Mouse (Mus musculus) heart, adult 2 months (tissue): ENCODE measurements around the gene Gnb5. TPM values are rescaled to one million over a fixed set of nuclear protein-coding genes. Genes with fewer than 3 reads are reported as not detected.

ENCODE experiments used
- DNase-seq, 2 experiments: peaks; one replicate each; pipeline ENCODE4 v3.0.0; 2021
- H3K27ac ChIP-seq: fragments of 200-600 bp; 2 replicates; pipeline ENCODE4 v1.8.1; 2022
- H3K27me3 ChIP-seq: fragments of 200-500 bp; 2 replicates; pipeline ENCODE4 v1.6.1; 2012; ENCODE audit warnings: mild to moderate bottlenecking, low read length, inconsistent platforms, mixed read lengths; ENCODE audit not compliant: control insufficient read depth, insufficient read depth
- H3K36me3 ChIP-seq: fragments of 200-500 bp; 2 replicates; pipeline ENCODE4 v1.6.1; 2012; ENCODE audit warnings: low read length, inconsistent platforms; ENCODE audit not compliant: control insufficient read depth, insufficient read depth
- H3K4me1 ChIP-seq: fragments of 200-500 bp; 2 replicates; pipeline ENCODE4 v1.6.1; 2011; ENCODE audit warnings: low read length; ENCODE audit not compliant: control insufficient read depth, insufficient read depth
- H3K4me3 ChIP-seq: fragments of 200-600 bp; 2 replicates; pipeline ENCODE4 v1.8.1; 2022
- H3K79me2 ChIP-seq: fragments of 200-500 bp; replicated peaks from 2 replicates; pipeline ENCODE4 v1.6.1; 2012; ENCODE audit warnings: mild to moderate bottlenecking, inconsistent platforms, low read length, moderate library complexity, mixed read lengths; ENCODE audit not compliant: control insufficient read depth, insufficient read depth
- H3K9ac ChIP-seq: fragments of 200-500 bp; 2 replicates; pipeline ENCODE4 v1.6.1; 2012; ENCODE audit warnings: low read depth, mild to moderate bottlenecking, control low read depth, inconsistent platforms, low read length, mixed read lengths
- CTCF ChIP-seq: fragments of 200-600 bp; IDR thresholded peaks from 2 replicates; pipeline ENCODE4 v1.8.1; 2022; ENCODE audit warnings: antibody characterized with exemption, mild to moderate bottlenecking, moderate library complexity
- EP300 ChIP-seq: fragments of 200-500 bp; IDR thresholded peaks from 2 replicates; pipeline ENCODE4 v1.6.1; 2011; ENCODE audit warnings: low read depth, low read length, control low read depth; ENCODE audit not compliant: insufficient read depth
- POLR2A ChIP-seq: fragments of 200-500 bp; IDR thresholded peaks from 2 replicates; pipeline ENCODE4 v1.6.1; 2011; ENCODE audit warnings: mild to moderate bottlenecking, low read depth, low read length, control low read depth; ENCODE audit not compliant: insufficient read depth
- WGBS: fragments of 180-500 bp; shearing (Covaris S2); methylation state at CpG from one replicate; pipeline ENCODE4 v1.1.7; 2018; 5-methylcytosine and 5-hydroxymethylcytosine counted together
- intact Hi-C: fragments of 180-260 bp; cut with DNase I; formaldehyde crosslinking; loops from one replicate; pipeline ENCODE4 v1.15.1; 2025
- polyA plus RNA-seq: library from polyadenylated mRNA; depleted of rRNA; stranded (reverse); fragments of >200 nt; gene quantifications from 2 replicates; pipeline ENCODE4 v1.2.3, GENCODE M21; 2012
- total RNA-seq, 2 experiments: library from RNA; stranded (reverse); gene quantifications; 2 replicates each; pipeline ENCODE4 v1.2.3; 2021

Gene Gnb5
- total and polyA plus RNA-seq, 3 experiments = 23.5 to 33.0 (median 23.9) TPM

- Histone ChIP-seq H3K79me2 (no peaks in the 10 kb centered on the region), H3K36me3 (no peaks in the 10 kb centered on the region), H3K9ac (no peak overlapping the region), H3K4me3 (no peak overlapping the region), H3K27ac (no peak overlapping the region), H3K4me1 (peaks cover 3% of the 10 kb centered on the region; the same call in 1 of the 2 replicates), H3K27me3 (no peaks in the 10 kb centered on the region)
- intact Hi-C loops = no loop called here
- 64% methylated on average over 4 of the region's 4 CpGs for WGBS
- DNase-seq = no peak
- no peak for TF ChIP-seq EP300
- no peak for TF ChIP-seq CTCF
- no peak for TF ChIP-seq POLR2A
Measured at GRCm38 (mm10) chr9:75365195-75365594, 59.1 kb downstream of the Gnb5 start.

DNA sequence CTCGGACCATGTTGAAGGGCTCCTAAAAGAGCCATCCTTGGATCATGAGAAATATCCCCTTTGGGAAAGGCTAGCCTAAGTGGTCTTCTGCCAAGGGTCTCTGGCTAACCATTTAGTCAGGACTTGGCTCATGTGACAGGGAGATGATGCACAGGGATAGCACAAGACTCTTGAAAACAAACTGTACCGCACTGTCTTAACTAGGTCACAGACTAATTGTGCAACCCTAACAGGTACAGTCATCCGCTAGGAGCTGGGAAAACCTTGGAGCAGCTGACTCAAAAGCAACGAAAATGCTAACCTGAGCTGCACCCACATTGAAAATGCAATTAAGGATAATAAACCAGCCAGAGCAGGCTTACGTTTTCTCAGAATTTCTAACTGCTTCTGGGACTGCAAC lies 60.1 kb downstream of the Gnb5 start:
- 64% methylated on average over 5 of the region's 5 CpGs for WGBS

DNA sequence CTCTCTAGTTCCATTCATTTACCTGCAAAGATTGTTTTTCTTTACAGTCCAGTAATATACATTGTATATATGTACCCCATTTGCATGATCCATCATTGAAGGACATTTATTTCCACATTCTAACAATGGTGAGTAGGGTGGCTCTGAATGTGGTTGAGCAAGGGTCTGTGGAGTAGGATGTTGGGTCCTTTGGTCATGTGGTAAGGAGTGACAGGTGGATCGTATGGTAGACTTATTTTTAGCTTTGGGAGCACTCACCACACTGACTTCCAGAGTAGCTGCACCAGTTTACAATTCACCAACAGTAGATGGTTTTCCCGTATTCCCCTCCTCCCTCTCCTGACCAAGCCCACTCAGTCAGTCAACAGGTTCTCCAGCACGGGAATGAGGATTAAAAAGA lies 62.7 kb downstream of the Gnb5 start:
- no peak for DNase-seq
- intact Hi-C loops = no loop called here
- H3K9ac ChIP-seq = no peak overlapping the region
- H3K27me3 ChIP-seq = no peaks in the 10 kb centered on the region
- TF ChIP-seq CTCF (no peak), POLR2A (no peak), EP300 (no peak)
- no peak overlapping the region for H3K4me3 ChIP-seq
- 64% methylated on average over 3 of the region's 3 CpGs for WGBS
- H3K79me2 ChIP-seq = no peaks in the 10 kb centered on the region
- no peak overlapping the region for H3K27ac ChIP-seq
- H3K4me1 ChIP-seq = no peaks in the 10 kb centered on the region
- no peaks in the 10 kb centered on the region for H3K36me3 ChIP-seq

More for the DNA sequence above, 60.1 kb downstream of the Gnb5 start:
- Histone ChIP-seq H3K27ac (no peak overlapping the region), H3K4me1 (peaks cover 3% of the 10 kb centered on the region; the same call in 1 of the 2 replicates), H3K9ac (no peak overlapping the region), H3K4me3 (no peak overlapping the region), H3K36me3 (no peaks in the 10 kb centered on the region), H3K27me3 (no peaks in the 10 kb centered on the region), H3K79me2 (no peaks in the 10 kb centered on the region)
- DNase-seq = no peak
- no peak for TF ChIP-seq POLR2A
- TF ChIP-seq EP300 = no peak
- no peak for TF ChIP-seq CTCF
- intact Hi-C loops = no loop called here

DNA sequence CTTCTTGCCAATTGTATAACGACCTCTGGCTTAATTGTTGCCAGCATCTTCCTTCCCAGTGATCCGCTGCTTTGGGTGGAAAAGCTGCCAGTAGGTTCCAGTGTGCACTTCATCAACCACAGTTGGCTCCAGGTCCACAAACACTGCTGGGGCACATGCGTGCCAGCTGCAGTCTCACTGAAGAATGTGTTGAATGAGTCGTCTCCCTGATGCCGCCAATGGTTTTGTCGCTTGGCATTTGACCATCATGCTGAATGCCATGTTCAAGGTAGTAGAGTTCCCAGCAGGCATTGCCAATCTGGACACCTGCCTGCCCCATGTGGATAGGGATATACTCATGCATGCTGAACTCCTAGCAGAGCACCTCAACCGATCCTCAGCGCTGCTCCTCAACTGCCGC lies 69.5 kb downstream of the Gnb5 start:
- no peak overlapping the region for H3K9ac ChIP-seq
- H3K27me3 ChIP-seq = no peaks in the 10 kb centered on the region
- TF ChIP-seq POLR2A = no peak
- TF ChIP-seq CTCF = no peak
- no peak for TF ChIP-seq EP300
- no peaks in the 10 kb centered on the region for H3K36me3 ChIP-seq
- no peaks in the 10 kb centered on the region for H3K79me2 ChIP-seq
- H3K27ac ChIP-seq = no peak overlapping the region
- DNase-seq = no peak
- intact Hi-C loops = no loop called here
- H3K4me3 ChIP-seq = no peak overlapping the region
- no peaks in the 10 kb centered on the region for H3K4me1 ChIP-seq
- 75% methylated on average over 9 of the region's 9 CpGs for WGBS

DNA sequence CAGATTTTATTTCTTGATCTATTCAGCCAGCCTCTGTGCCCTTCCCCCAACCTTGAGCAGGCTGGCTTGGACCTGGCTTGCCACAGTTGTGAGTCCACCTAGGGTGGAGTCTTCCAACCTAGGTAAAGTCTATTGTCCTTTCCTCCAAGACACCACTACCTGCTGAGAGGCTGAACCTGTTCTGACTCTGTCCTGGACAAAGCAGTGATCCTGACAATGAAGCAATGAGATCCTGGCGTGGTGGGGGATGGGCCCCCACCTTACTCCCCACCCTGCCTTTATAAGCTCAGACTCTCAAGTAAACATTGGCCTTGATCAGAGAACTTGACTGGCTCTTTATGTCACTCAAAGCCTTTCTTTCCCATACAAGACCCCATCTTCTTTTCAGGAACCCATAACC lies 70.3 kb downstream of the Gnb5 start:
- no peak for DNase-seq
- H3K27me3 ChIP-seq = no peaks in the 10 kb centered on the region
- no peak overlapping the region for H3K27ac ChIP-seq
- TF ChIP-seq EP300 (no peak), CTCF (no peak), POLR2A (no peak)
- H3K4me1 ChIP-seq = no peaks in the 10 kb centered on the region
- H3K79me2 ChIP-seq = no peaks in the 10 kb centered on the region
- H3K36me3 ChIP-seq = no peaks in the 10 kb centered on the region
- intact Hi-C loops = no loop called here
- H3K4me3 ChIP-seq = no peak overlapping the region
- WGBS = 64% methylated on average over 1 of the region's 1 CpGs
- no peak overlapping the region for H3K9ac ChIP-seq

DNA sequence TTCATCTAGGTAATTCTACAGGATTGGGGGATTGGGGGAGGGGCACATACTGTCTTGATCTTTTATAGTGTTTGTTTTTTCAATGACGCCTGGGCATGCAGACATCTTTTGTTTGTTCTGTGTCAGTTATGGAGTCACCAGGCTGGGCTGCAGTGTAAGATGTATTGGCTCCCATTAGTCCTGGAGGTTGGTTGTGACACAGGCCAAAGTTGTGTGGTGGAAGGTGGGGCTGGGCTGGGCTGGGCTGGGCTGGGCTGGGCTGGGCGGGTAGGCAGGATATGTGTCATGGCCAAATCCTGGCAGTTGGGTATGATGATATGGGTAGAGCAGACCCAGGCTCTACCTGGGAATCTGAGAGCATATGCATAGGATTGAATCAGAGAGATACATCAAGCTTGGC lies 72.7 kb downstream of the Gnb5 start:
- 79% methylated on average over 2 of the region's 2 CpGs for WGBS
- Histone ChIP-seq H3K36me3 (no peaks in the 10 kb centered on the region), H3K27ac (no peak overlapping the region), H3K27me3 (no peaks in the 10 kb centered on the region), H3K9ac (no peak overlapping the region), H3K4me1 (no peaks in the 10 kb centered on the region), H3K4me3 (no peak overlapping the region), H3K79me2 (no peaks in the 10 kb centered on the region)
- TF ChIP-seq POLR2A (no peak), EP300 (no peak), CTCF (no peak)
- intact Hi-C loops = no loop called here
- no peak for DNase-seq
